Mouse (Mus musculus) mesoderm, embryonic 11.5 days (tissue): Measurements from ENCODE around the gene Fblim1.
A peak's percentile ranks its signal among the peaks of the same experiment; 100 is the strongest.

Source experiments
- DNase-seq: peaks from one replicate; pipeline ENCODE4 v3.0.0-alpha.2; 2012; ENCODE audit warnings: low read depth, low spot score

The Fblim1 gene

GRCm38 (mm10) chr4:141600364-141600763, 5.5 kb downstream of the Fblim1 start:
- no peak for DNase-seq

GRCm38 (mm10) chr4:141599251-141600141, 6.4 kb downstream of the Fblim1 start:
- DNase-seq, result peak; percentile 52

DNA sequence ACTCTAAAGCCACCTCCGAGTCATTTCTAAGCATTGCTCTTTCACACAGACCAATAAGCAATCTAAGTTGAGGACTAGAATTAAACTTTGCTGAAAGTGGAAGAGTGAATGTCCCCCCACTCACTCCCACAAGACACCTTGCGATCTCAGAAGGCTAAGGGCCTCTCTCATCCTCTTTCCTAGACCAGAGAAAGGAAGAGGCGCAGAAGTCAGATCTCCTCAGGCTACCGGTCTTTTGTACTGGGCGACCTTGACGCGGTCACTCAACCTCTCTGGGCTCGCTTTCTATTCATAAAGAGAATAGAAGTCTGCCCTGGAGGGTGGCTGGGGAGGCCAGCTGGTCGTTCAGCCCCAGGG, 7.0 kb downstream of the Fblim1 start:
- no peak for DNase-seq

DNA sequence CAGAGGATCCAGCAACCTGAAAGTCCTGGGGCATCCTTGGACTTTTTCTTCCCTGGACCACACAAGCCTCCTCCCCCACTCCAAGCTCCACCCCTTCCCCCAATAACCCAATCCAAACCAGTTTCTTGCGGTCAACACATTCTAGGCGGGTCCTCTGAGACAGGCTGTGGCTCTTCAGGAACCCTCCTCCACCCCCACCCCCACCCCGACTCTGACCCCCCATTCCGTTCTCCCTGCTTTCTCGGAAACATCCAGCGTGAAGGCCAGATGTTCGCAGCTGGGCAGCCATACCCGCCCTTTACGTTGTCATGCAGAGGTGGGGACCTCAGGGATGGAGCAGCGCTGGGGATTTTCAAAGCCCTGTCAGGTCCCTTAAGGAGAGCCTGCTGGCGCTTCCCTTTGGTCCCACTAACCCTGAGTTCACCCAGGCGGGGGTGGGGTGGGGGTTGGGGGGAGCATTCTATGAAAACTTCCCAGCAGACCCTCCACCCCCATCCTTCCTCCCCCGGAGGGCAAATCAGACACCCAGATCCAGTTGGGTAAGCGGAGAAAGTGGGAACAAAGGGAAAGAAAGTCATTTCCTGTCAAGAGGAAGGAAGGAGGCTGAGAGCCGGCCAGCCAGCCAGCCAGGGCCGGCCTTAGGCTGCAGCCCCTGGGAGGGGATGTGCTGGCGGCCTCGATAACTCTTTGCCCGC, 7.5 kb downstream of the Fblim1 start:
- peak; percentile 63 for DNase-seq

DNA sequence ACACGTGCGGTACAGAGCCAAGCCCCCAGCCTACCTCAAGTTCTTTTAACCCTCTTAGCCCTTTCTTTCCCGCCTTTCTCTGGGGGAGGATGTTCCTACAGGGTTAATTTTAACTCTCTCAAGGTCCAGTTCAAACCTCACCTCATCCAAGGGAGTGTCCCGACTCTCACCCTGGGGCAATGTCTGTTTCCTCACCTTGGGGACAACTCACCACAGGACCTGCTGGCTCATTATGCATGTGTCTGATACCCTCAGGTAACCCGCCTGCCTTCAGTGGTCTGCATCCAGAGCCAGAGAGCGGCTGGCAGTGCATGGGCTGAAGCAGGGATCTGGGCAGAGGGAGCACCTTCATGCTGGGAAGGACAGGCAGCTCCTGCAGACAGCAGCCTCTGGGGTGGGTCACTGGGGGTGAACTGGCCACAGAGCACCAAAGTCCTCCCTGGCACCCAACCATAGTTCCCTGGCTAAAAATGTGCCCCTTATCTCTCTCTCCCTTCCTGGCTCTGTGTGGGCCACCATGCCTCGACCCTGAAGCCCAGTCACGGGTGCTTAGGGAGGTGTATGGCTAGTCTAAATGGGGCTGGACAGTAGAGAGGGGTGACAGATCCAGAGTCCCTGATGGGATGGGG, 9.1 kb downstream of the Fblim1 start:
- DNase-seq, result no peak

- no peak for DNase-seq
Observed at GRCm38 (mm10) chr4:141595605-141596268, 10.2 kb downstream of the Fblim1 start.

- no peak for DNase-seq
Observed at GRCm38 (mm10) chr4:141595138-141595537, 10.8 kb downstream of the Fblim1 start.

DNA sequence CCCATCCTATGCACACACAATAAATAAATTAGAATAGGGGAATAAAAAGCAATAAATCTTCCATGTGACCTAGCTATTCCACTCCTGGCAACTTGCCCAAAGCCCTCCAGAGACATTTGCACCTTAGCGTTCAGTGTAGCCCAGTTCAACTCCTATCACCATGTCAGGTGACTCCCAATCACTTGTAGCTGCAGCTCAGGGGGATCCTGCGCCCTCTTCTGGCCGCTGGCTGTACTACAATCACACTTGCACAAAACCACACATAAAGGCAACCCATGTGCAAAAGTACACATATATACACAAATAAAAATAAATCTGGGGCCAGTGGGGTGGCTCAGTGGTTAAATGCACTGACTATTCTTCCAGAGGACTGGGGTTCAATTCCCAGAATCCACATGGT, 14.3 kb downstream of the Fblim1 start:
- peak; percentile 47 for DNase-seq

DNA sequence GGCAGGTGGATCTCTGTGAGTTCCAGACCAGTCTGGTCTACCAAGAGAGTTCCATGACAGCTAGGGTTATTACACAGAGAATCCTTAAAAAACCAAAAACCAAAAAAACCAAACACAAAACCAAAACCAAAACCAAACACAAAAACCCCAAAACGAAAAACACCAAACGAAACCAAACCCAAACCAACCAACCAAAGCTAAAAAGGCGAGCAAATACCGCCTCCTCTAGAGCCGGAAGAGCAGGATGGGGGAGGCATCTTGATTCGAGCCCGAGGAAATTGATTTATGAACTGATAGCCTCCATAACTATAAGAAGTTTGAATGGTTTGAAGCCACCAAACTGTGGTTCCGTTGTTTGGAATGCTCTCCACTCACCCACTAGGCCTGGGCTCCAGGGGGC, 22.0 kb downstream of the Fblim1 start:
- no peak for DNase-seq

- DNase-seq, result no peak
Observed at GRCm38 (mm10) chr4:141581051-141581450, 24.8 kb downstream of the Fblim1 start.

DNA sequence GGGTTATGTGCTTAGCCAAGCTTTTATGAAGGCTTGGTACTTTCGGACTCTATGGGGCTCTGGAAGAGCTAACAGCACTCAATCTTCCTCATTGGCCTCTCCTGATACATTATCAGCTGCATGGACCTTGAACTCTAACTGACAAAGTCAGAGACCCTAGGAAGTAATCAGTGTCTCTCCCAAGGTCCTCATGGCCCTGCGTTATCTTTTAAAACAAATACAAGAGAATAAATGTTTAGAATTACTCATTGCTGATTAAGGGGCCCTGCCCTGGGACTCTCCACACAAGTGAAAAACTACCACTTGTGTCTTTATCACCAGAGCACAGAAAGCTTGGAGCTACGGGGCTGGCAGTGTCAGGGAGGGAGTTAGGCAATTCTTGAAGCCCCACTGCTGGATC, 27.1 kb downstream of the Fblim1 start:
- no peak for DNase-seq

GRCm38 (mm10) chr4:141576877-141577276, 29.0 kb downstream of the Fblim1 start:
- no peak for DNase-seq

DNA sequence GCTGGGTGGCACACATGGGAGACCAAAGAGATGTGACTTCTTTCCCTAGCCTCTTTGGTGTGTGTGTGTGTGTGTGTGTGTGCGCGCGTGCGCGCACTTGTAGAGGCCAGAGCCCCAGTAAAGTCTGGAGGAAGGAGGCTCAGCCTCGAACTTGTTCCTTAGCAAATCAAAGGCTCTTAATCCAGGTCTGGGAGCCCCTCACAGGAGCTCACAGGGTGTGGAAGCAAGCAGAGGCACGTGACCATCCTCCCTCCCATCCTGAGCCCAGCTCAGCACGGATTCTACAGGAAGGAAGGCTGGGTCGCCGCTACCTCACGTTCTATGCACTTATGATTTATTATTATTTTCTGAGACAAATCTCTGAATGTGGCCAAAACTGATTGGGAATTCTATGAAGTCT, 29.5 kb downstream of the Fblim1 start:
- no peak for DNase-seq

GRCm38 (mm10) chr4:141574789-141575702, 30.9 kb downstream of the Fblim1 start:
- peak; percentile 82 for DNase-seq

DNA sequence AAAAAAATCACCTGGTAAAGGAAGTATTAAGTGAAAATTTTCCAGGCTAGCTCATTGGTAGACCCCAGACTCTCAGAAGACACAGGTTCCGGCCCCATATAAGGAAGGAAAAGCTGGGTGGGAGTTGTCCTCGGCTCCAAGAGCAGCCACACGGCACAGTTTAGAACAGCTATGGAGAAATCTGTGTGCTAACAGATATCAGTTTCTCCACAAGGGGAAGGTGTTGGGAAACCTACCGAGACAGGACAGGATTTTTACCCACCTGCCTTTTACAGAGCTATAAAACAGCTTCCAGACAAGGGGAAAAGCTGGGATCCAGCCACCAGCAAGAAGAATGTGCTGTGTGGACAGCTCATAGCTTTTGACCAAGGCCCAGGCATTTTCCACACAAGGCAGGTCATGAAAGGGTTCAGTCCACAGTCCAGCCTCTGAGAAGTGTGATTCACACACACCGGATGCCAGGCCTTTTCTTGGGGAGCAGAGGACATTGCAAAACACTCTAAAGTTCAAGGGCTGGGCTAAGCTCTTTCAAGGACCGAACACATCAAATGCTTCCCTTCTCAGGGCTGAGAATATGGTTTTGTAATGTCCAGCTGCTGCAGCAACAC, 32.4 kb downstream of the Fblim1 start:
- no peak for DNase-seq

DNA sequence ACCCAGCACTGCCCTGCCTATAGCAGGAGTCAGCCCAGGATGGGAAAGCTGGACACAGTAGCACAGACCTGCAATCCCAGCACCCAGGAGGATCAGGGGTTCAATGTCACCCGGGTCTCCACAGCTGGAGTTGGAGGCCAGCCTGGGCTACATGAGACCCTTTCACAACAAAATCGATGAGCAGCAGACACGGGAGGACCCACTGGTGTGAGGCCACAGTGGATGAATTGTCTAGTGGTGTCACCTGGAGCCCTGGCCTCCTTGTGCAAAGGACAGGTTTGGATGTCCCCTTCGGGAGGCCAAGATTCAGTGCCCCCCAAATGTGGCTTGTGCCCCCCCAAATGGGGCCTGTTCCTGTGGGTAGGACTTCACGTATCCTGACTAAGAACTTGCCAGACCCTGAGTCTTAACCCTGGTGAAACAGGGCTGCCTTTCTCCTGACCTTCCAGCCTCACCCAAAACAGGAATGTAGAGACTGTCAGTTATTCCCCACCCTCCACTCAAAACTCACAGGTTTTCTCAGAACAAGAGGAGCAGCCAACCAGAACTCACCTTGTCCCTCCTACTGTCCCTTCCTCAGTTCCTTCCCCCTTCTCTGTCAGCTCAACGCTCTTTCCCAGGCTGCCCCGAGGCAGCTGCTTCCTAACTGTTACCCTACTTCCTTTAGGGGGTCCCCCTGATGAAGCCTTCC, 33.1 kb downstream of the Fblim1 start:
- no peak for DNase-seq

- no peak for DNase-seq
Observed at GRCm38 (mm10) chr4:141571934-141572333, 34.0 kb downstream of the Fblim1 start.

DNA sequence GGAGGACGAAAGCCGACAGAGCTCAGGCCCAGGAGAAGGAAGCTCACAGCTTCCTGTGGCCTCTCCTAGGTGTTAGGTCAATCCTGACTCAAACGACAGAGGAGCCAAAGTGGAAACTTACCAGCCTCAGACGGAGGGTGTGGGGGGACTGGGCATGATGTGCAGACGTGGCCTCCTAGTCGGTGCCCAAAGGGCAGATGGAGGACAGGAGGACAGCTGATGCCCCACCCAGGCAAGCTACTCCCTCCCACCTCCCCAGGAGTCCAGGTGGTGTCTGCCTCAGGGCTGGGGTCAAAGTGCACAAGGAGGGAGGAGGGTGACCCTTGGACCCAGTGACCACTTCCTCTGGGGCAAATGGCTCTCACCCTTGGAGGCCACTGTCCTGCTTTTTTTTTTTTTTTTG, 34.6 kb downstream of the Fblim1 start:
- no peak for DNase-seq

DNA sequence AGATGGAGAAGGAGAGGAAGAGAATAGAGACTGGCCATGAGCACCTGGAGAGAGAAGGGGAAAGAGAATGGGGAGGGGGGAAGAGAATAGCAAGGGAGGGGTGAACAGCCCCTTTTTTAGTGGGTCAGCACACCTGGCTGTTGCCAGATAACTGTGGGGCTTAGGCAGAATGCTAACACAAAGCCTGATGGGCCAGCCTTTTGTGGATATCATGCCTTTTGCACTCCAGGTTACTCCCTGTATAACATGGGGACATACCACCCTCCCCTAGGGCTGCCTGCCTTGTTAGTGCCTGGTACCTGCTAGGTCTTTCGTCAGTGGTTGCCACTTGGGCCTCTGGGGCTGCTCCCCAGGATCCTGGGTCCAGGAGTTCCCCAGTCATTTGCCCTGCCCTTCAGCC, 35.1 kb downstream of the Fblim1 start:
- no peak for DNase-seq

DNA sequence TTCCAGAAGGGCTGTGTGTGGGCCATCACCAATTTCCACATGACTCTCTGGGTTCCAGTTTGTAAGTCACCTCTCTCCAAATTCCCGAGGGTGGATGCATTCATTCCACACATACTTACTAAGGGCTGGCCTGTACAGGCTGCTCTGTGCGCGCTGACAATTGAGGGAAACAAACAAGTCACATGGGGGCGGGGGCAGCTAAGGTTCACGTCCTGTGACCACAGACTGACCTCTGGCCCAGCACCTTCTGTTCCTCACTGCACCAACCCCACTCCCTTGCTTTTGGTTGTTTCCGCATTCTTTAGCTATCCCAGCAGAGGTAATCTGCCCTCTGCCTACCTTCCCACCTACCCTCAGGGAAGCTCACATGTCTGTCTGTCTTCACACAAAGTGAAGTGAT, 35.9 kb downstream of the Fblim1 start:
- DNase-seq, result no peak
